Mouse (Mus musculus) ES-Bruce4 (cell line): ENCODE results near the gene Gm49384. TPM values are rescaled to one million over a fixed set of nuclear protein-coding genes. Genes with fewer than 3 reads are reported as not detected.

Experiments
- H3K27ac ChIP-seq: 2 replicates; pipeline ENCODE4 v1.5.1; 2012; ENCODE audit warnings: low read length, inconsistent platforms; ENCODE audit not compliant: insufficient read depth
- H3K27me3 ChIP-seq: 2 replicates; pipeline ENCODE4 v1.6.1; 2012; ENCODE audit warnings: mild to moderate bottlenecking, low read length, inconsistent platforms; ENCODE audit not compliant: control insufficient read depth, poor library complexity, insufficient read depth, severe bottlenecking
- H3K36me3 ChIP-seq: 2 replicates; pipeline ENCODE4 v1.6.1; 2012; ENCODE audit warnings: inconsistent platforms, mild to moderate bottlenecking, low read length, moderate library complexity; ENCODE audit not compliant: control insufficient read depth, poor library complexity, insufficient read depth, severe bottlenecking
- H3K4me1 ChIP-seq: one replicate; pipeline ENCODE4 v1.8.1; 2011; ENCODE audit warnings: low read length; ENCODE audit not compliant: control insufficient read depth, insufficient read depth
- H3K4me3 ChIP-seq: 2 replicates; pipeline ENCODE4 v1.5.1; 2011; ENCODE audit warnings: low read depth, mild to moderate bottlenecking, low read length
- H3K9ac ChIP-seq: 2 replicates; pipeline ENCODE4 v1.6.1; 2012; ENCODE audit warnings: low read depth, mild to moderate bottlenecking, inconsistent platforms; ENCODE audit not compliant: poor library complexity, severe bottlenecking
- H3K9me3 ChIP-seq: replicated peaks from 2 replicates; pipeline ENCODE4 v1.6.1; 2012; ENCODE audit warnings: mild to moderate bottlenecking, low read length, inconsistent platforms; ENCODE audit not compliant: control insufficient read depth, poor library complexity, insufficient read depth, severe bottlenecking
- CTCF ChIP-seq: IDR thresholded peaks from one replicate; pipeline ENCODE4 v1.8.1; 2011; ENCODE audit warnings: low read depth, low read length
- EP300 ChIP-seq: IDR thresholded peaks from 2 replicates; pipeline ENCODE4 v1.6.1; 2011; ENCODE audit warnings: low read depth, low read length; ENCODE audit not compliant: insufficient read depth
- POLR2A ChIP-seq: IDR thresholded peaks from one replicate; pipeline ENCODE4 v1.8.1; 2011; ENCODE audit warnings: low read length; ENCODE audit not compliant: insufficient read depth
- polyA plus RNA-seq: library from polyadenylated mRNA; stranded (reverse); fragments of >200 nt; gene quantifications from 2 replicates; pipeline ENCODE4 v1.2.4, GENCODE M21; 2011; ENCODE audit warnings: low read depth; ENCODE audit not compliant: missing spikeins, insufficient read depth, insufficient read length

The Gm49384 gene
- polyA plus RNA-seq, 1 experiment: 32.7 TPM

DNA sequence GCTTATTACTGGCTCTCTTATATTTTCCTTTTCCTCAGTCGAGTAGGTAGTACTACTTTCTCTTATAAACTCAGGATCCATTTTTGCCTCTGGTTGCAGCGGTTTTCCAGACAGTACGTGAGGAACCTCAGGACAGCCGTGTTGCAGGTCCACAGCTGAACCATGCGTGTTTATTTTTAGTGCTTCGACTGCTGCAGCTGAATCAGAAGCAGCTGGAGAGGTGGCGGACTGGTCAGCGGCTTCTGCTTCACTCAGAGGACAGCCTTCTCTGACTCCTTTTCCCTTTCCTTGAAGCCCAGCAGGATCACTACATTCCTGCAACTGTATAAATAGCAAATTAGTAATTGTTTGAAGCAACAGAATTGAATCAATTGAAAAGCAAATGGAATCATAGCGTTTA, 14.0 kb downstream of the Gm49384 start:
- no peak overlapping the region for H3K4me3 ChIP-seq
- H3K4me1 ChIP-seq: peaks cover 1% of the 10 kb centered on the region
- no peaks in the 10 kb centered on the region for H3K9me3 ChIP-seq
- TF ChIP-seq CTCF: no peak
- H3K9ac ChIP-seq: no peak overlapping the region
- H3K27ac ChIP-seq: no peak overlapping the region
- no peaks in the 10 kb centered on the region for H3K27me3 ChIP-seq
- H3K36me3 ChIP-seq: peaks cover 33% of the 10 kb centered on the region

DNA sequence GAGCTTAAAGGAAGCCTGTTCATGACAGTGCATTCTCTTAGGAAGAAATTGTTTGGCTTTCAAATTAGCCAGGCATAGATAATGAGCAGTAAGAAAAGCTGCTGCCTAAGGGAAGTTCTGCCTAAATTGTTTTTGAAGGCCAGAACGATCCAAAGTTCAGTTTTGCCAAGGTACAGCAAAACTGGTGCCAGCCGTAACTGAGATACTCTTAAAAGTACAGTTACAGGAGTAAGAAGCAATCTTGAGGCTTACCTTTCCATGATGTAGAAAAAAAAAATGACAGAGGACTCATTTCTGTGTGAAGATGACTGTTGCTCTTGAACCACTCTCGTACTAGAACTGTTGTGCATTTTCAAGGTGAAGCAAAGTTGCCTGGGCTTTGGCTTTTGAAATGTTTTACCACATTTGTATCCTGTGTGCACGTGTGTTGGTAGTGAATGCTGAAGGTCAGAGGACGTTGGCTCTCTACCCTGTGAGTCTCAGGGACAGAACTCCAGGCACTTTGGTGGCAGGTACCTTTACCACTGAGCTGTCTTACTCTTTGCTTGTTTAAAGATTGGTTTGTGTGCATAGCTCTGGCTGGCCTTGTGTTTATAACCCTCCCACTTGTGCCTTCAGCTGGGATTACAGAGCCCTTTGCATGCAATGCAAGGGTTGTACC, 17.1 kb downstream of the Gm49384 start:
- Histone ChIP-seq H3K36me3 (peaks cover 35% of the 10 kb centered on the region), H3K27ac (no peak overlapping the region), H3K9ac (no peak overlapping the region), H3K9me3 (no peaks in the 10 kb centered on the region), H3K27me3 (no peaks in the 10 kb centered on the region), H3K4me3 (no peak overlapping the region), H3K4me1 (peaks cover 1% of the 10 kb centered on the region)
- TF ChIP-seq CTCF (no peak), EP300 (no peak), POLR2A (no peak)

DNA sequence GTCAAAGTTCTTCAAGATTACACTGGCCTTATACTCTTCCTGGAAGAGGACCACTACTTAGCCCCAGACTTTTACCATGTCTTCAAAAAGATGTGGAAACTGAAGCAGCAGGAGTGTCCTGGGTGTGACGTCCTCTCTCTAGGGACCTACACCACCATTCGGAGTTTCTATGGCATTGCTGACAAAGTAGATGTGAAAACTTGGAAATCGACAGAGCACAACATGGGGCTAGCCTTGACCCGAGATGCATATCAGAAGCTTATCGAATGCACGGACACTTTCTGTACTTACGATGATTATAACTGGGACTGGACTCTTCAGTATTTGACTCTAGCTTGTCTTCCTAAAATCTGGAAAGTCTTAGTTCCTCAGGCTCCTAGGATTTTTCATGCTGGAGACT, 18.7 kb downstream of the Gm49384 start:
- Histone ChIP-seq H3K27ac (no peak overlapping the region), H3K9me3 (no peaks in the 10 kb centered on the region)

DNA sequence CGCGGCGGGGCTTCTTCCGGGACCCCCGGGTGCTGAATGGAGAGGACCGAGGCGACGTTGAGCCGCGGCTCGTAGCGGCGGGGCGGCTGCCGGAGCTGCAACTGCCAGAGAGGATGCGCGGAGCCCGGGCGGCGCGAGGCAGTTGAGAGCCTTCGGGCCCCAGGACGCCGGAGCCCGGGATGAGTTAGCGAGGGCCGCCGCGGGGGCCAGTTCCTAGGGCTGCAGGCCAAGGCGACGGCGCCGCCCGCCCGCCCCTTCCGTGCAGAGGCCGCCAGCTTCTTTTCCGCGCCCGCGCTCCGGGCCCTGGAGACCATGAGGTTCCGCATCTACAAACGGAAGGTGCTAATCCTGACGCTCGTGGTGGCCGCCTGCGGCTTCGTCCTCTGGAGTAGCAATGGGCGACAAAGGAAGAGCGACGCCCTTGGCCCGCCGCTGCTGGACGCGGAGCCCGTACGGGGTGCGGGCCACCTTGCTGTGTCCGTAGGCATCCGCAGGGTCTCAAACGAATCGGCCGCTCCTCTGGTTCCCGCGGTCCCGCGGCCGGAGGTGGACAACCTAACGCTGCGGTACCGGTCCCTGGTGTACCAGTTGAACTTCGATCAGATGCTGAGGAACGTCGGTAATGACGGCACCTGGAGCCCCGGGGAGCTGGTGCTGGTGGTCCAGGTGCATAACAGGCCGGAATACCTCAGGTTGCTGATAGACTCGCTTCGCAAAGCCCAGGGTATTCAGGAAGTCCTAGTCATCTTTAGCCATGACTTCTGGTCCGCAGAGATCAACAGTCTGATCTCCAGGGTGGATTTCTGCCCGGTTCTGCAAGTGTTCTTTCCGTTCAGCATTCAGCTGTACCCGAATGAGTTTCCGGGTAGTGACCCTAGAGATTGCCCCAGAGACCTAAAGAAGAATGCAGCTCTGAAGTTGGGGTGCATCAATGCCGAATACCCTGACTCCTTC, 19.4 kb downstream of the Gm49384 start:
- H3K9ac ChIP-seq: peak overlapping the region; percentile 84
- H3K36me3 ChIP-seq: peaks cover 23% of the 10 kb centered on the region
- no peaks in the 10 kb centered on the region for H3K27me3 ChIP-seq
- H3K27ac ChIP-seq: peak overlapping the region; percentile 46; the same call in 1 of the 2 replicates
- TF ChIP-seq CTCF: no peak
- TF ChIP-seq EP300: no peak
- H3K4me3 ChIP-seq: peak overlapping the region; percentile 84
- H3K9me3 ChIP-seq: no peaks in the 10 kb centered on the region
- no peaks in the 10 kb centered on the region for H3K4me1 ChIP-seq

More for the DNA sequence above, 18.7 kb downstream of the Gm49384 start:
- no peaks in the 10 kb centered on the region for H3K4me1 ChIP-seq
- peaks cover 31% of the 10 kb centered on the region for H3K36me3 ChIP-seq
- H3K9ac ChIP-seq: peak overlapping the region; percentile 84
- H3K27me3 ChIP-seq: no peaks in the 10 kb centered on the region
- TF ChIP-seq POLR2A (no peak), CTCF (no peak), EP300 (no peak)
- H3K4me3 ChIP-seq: peak overlapping the region; percentile 84

DNA sequence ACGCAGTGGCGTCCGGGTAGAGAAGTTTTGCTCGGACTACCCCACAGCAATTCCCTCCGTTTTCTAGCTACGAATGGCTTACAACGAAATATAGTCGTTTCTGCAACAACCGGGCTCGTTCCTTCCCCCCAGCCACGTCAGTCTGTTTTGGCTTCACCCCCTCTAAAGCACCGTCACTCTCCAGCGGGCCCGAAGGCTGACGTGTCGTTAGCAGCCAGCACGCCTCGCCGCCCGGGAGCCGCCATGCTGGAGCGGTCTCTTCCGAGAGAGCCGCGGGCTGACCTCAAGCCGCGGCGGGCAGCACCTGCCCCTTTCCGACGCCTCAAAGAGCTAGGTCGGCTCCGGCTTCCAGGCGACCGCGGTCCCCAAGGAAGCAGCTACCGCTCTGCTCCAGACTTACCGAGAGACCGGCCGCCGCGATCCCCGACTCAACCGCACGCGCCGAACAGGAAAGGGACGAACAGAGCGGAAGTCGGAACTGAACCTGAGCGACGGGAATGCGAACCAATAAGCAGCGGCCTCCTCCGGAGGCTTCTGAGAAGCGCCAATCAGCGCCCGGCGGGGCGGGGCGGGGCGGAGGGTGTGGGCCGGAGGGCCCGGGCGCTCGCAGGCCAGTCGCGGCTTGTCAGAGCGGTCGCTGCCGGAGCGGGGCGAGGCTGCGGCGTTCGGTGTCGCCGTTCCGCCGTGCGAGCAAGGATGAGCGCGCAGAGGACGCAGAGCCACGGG, 20.3 kb downstream of the Gm49384 start, which contains the start of the genes Rpl36al and Mgat2:
TSS of gene Rpl36al (minus strand) at position 501 of the 726 bp plus-strand sequence.
TSS of gene Mgat2 (plus strand) at position 575 of the 726 bp plus-strand sequence.
- TF ChIP-seq EP300: no peak
- TF ChIP-seq POLR2A: peak; percentile 24
- no peak for TF ChIP-seq CTCF
- Histone ChIP-seq H3K36me3 (peaks cover 17% of the 10 kb centered on the region), H3K9me3 (no peaks in the 10 kb centered on the region)

More for the DNA sequence above, 20.3 kb downstream of the Gm49384 start, which contains the start of the genes Rpl36al and Mgat2:
- Histone ChIP-seq H3K4me3 (peak within 1 kb of the TSS; percentile 97), H3K4me1 (no peaks in the 10 kb centered on the region), H3K27ac (peak within 1 kb of the TSS; percentile 46), H3K27me3 (no peaks in the 10 kb centered on the region), H3K9ac (peak within 1 kb of the TSS; percentile 84)
